Mouse (Mus musculus): ENCODE results near the gene Cep170b.

Gene Cep170b

GRCm38 (mm10) chr12:112702374-112703320 is 17.6 kb upstream of the Cep170b start:
- 68% methylated on average over 6 of the region's 6 CpGs for WGBS

- 12% methylated on average over 32 of the region's 32 CpGs for WGBS
Observed at GRCm38 (mm10) chr12:112706704-112707572, 13.3 kb upstream of the Cep170b start.

- 33% methylated on average over 8 of the region's 8 CpGs for WGBS
Observed at GRCm38 (mm10) chr12:112707573-112707869, 12.7 kb upstream of the Cep170b start.

- 30% methylated on average over 3 of the region's 3 CpGs for WGBS
Observed at GRCm38 (mm10) chr12:112713984-112714383, 6.3 kb upstream of the Cep170b start.

GRCm38 (mm10) chr12:112717140-112717539 is 3.1 kb upstream of the Cep170b start:
- WGBS, result 45% methylated on average over 7 of the region's 7 CpGs

GRCm38 (mm10) chr12:112718995-112719394 is 1.3 kb upstream of the Cep170b start:
- WGBS, result 81% methylated on average over 5 of the region's 5 CpGs

- WGBS, result 72% methylated on average over 12 of the region's 12 CpGs
Observed at GRCm38 (mm10) chr12:112720890-112721423, 702 bp downstream of the Cep170b start.

GRCm38 (mm10) chr12:112721424-112722239 is 1.4 kb downstream of the Cep170b start:
- WGBS, result 9% methylated on average over 69 of the region's 69 CpGs

GRCm38 (mm10) chr12:112722240-112723027 is 2.2 kb downstream of the Cep170b start:
- 1% methylated on average over 71 of the region's 75 CpGs for WGBS

GRCm38 (mm10) chr12:112723028-112723330 is 2.7 kb downstream of the Cep170b start:
- WGBS, result 11% methylated on average over 5 of the region's 5 CpGs

GRCm38 (mm10) chr12:112723445-112723844 is 3.2 kb downstream of the Cep170b start:
- 84% methylated on average over 6 of the region's 6 CpGs for WGBS

GRCm38 (mm10) chr12:112724077-112724805 is 4.0 kb downstream of the Cep170b start:
- 76% methylated on average over 11 of the region's 11 CpGs for WGBS

GRCm38 (mm10) chr12:112727801-112728200 is 7.5 kb downstream of the Cep170b start:
- WGBS, result 39% methylated on average over 8 of the region's 8 CpGs

GRCm38 (mm10) chr12:112730808-112731207 is 10.6 kb downstream of the Cep170b start:
- WGBS, result 87% methylated on average over 14 of the region's 14 CpGs

GRCm38 (mm10) chr12:112732591-112732990 is 12.3 kb downstream of the Cep170b start:
- WGBS, result 92% methylated on average over 10 of the region's 10 CpGs

GRCm38 (mm10) chr12:112734108-112734820 is 14.0 kb downstream of the Cep170b start:
- 84% methylated on average over 2 of the region's 2 CpGs for WGBS

GRCm38 (mm10) chr12:112734881-112735655 is 14.8 kb downstream of the Cep170b start:
- WGBS, result 90% methylated on average over 19 of the region's 19 CpGs

- 80% methylated on average over 29 of the region's 29 CpGs for WGBS
Observed at GRCm38 (mm10) chr12:112735896-112736635, 15.8 kb downstream of the Cep170b start.

Data from cerebral cortex, adult 2 months (tissue).